Mouse (Mus musculus) kidney, postnatal 0 days (tissue): ENCODE results near the gene Stx19. TPM values are rescaled to one million over a fixed set of nuclear protein-coding genes. Genes with fewer than 3 reads are reported as not detected.

Experiments
- ATAC-seq: fragments of 200-750 bp; cut with Nextera tagmentation; replicated peaks from 2 replicates; pipeline ENCODE4 v1.8.0; 2017; ENCODE audit warnings: low read depth, moderate number of reproducible peaks, moderate TSS enrichment, moderate library complexity; ENCODE audit not compliant: low FRiP score
- DNase-seq: peaks from one replicate; pipeline ENCODE4 v3.0.0-alpha.2; 2016; ENCODE audit warnings: low spot score
- H3K27ac ChIP-seq: fragments of 300-500 bp; sonication (generic); 2 replicates; pipeline ENCODE4 v1.5.1; 2014; ENCODE audit warnings: mild to moderate bottlenecking
- H3K27me3 ChIP-seq: fragments of 300-500 bp; sonication (generic); 2 replicates; pipeline ENCODE4 v1.6.1; 2014; ENCODE audit warnings: low read length, mixed read lengths; ENCODE audit not compliant: insufficient read depth
- H3K36me3 ChIP-seq: fragments of 300-500 bp; sonication (generic); 2 replicates; pipeline ENCODE4 v1.6.1; 2014; ENCODE audit warnings: low read length, mixed read lengths; ENCODE audit not compliant: insufficient read depth
- H3K4me1 ChIP-seq: fragments of 300-500 bp; sonication (generic); replicated peaks from 2 replicates; pipeline ENCODE4 v1.6.1; 2014; ENCODE audit warnings: antibody characterized with exemption, low read length, mixed read lengths; ENCODE audit not compliant: insufficient read depth
- H3K4me2 ChIP-seq: fragments of 300-500 bp; sonication (generic); 2 replicates; pipeline ENCODE4 v1.6.1; 2014; ENCODE audit warnings: mild to moderate bottlenecking, low read length, moderate library complexity, mixed read lengths
- H3K4me3 ChIP-seq: fragments of 300-500 bp; sonication (generic); replicated peaks from 2 replicates; pipeline ENCODE4 v1.5.1; 2014; ENCODE audit warnings: low read depth, low read length
- H3K9ac ChIP-seq: fragments of 300-500 bp; sonication (generic); 2 replicates; pipeline ENCODE4 v1.6.1; 2014; ENCODE audit warnings: low read depth, low read length
- H3K9me3 ChIP-seq: fragments of 300-500 bp; sonication (generic); replicated peaks from 2 replicates; pipeline ENCODE4 v1.6.1; 2016; ENCODE audit warnings: low read length, inconsistent platforms, mixed read lengths
- CTCF ChIP-seq: IDR thresholded peaks from 2 replicates; pipeline ENCODE4 v1.5.1; 2016; ENCODE audit warnings: antibody characterized with exemption, low read depth, mild to moderate bottlenecking, moderate library complexity
- WGBS: fragments of 180-500 bp; shearing (Covaris S2); extraction: QIAGEN DNeasy Blood & Tissue Kit; methylation state at CpG from one replicate; pipeline ENCODE4 v1.1.7; 2014; 5-methylcytosine and 5-hydroxymethylcytosine counted together
- polyA plus RNA-seq: library from polyadenylated mRNA; unstranded; fragments of >200 nt; fragmentation: Nextera tagmentation; extraction: Ambion mirVana; gene quantifications from 2 replicates; pipeline ENCODE4 v1.2.1, GENCODE M21; 2015

The Stx19 gene
- polyA plus RNA-seq, 1 experiment from 2014 or later = 0.16 TPM

DNA sequence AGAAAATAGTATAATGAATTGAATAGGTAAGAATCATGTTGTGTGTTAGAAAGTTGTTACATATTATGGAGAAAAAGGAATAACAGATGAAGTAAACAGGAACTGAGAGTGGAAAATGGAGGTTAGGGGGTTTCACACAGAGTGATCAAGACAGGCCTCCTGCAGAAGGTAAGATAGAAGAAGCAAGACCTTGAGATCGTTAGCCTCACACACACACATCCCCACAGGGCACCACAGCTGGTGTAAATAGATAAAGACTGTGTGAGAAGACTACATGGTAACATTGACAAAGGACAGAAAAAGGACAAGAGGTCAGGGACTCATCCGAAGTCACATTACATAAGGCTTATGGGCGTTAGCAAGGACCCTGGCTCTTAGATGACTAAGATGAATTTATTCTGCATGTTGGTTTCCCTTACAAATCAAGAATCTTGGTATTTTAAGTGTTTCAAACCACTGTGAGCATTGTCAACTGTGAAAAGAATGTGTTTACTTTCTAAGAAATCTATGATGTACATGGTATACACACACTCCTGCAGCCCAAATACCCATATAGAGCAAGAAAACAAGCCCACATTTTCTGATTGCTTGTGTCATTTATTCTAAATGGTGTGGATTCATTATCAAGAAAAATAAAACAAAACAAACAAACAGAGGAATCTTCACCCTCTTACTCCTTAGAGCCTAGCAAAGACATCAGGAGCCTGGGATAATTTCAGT is 19.7 kb downstream of the Stx19 start:
- WGBS = 75% methylated on average over 3 of the region's 3 CpGs
- Histone ChIP-seq H3K9me3 (no peaks in the 10 kb centered on the region), H3K9ac (no peak overlapping the region)

DNA sequence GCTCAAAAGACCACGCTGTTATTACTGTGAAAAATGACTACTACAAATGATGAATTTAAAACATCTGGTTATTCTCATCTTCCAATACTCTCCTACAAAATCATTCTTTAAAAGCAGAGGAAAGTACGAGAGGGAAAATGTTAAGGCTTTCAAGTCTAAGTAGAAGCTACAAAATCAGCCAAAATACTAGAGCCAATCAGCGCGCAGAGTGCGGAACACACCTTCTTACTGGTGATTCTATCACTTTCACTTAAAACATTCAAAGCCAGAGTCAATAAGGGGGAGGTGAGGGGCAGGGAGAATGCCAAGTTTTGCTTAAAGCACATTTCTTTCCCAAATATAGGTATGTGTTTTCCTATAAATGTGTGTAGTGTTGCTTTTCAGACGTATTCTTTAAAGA is 30.9 kb downstream of the Stx19 start:
- H3K27me3 ChIP-seq = no peaks in the 10 kb centered on the region
- no peak overlapping the region for H3K4me3 ChIP-seq
- no peak overlapping the region; the same call in 1 of the 2 replicates for H3K4me2 ChIP-seq
- no peak for TF ChIP-seq CTCF
- H3K36me3 ChIP-seq = no peaks in the 10 kb centered on the region
- WGBS = 85% methylated on average over 6 of the region's 6 CpGs
- DNase-seq (no peak), ATAC-seq (no peak)
- H3K27ac ChIP-seq = no peak overlapping the region
- H3K9ac ChIP-seq = no peak overlapping the region
- H3K4me1 ChIP-seq = 0 out of 2 replicates have a peak, but pooled peaks cover 3% of the 10 kb centered on the region
- no peaks in the 10 kb centered on the region for H3K9me3 ChIP-seq

More for the DNA sequence above, 19.7 kb downstream of the Stx19 start:
- TF ChIP-seq CTCF = no peak
- Histone ChIP-seq H3K4me1 (no peaks in the 10 kb centered on the region), H3K4me3 (no peak overlapping the region), H3K4me2 (no peak overlapping the region), H3K36me3 (no peaks in the 10 kb centered on the region), H3K27ac (no peak overlapping the region), H3K27me3 (no peaks in the 10 kb centered on the region)
- DNase-seq (no peak), ATAC-seq (no peak)

DNA sequence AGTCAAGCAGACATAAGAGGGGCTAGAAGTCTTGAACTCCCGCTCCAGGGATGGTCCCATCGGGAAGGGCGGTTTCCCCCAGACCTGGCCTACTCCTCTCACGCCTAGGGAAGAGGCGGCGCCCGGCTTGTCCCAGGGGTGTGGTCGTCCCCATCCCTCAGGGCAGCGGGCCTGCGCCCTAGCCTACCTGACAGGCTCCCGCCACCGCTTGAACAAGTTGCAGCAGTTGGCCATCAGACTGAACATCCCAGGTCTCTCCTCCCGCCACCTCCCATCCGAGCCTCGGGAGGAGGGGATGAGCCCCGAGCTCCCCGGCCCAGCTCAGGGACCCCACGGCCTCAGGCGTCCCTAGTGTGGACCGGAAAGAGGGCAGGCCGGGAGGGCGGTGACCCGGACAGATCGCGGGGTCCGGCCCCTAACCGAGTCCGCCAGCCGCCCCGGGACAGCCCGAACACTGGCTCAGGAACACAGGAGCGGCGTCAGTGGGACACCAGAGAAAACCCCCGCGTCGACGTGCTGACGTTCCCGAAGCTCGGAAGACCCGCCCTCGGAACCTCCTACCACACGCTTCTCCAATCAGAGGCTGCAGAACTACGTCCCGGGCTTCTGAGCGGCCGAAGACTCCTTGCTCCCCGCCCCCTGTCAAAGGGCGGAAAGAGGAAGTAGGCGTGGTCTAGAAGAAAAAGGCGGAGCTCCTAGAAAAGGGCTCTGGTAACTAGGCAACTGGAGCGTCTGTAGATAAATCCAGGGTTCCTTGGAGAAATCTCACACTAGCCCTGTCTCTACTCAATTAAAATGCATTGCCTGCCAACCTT is 32.2 kb downstream of the Stx19 start, which contains the start of gene Arl13b:
Gene Arl13b, minus strand, starts transcription at position 543 of the 815 bp plus-strand sequence.
- 0 out of 2 replicates have a peak, but pooled peaks cover 3% of the 10 kb centered on the region for H3K4me1 ChIP-seq
- TF ChIP-seq CTCF = no peak
- H3K4me2 ChIP-seq = peak within 1 kb of the TSS; percentile 81
- H3K36me3 ChIP-seq = no peaks in the 10 kb centered on the region
- DNase-seq (peak; percentile 100), ATAC-seq (peak; percentile 100)
- WGBS = under 1% methylated on average over 51 of the region's 52 CpGs
- H3K9me3 ChIP-seq = no peaks in the 10 kb centered on the region
- peak within 1 kb of the TSS; percentile 74 for H3K9ac ChIP-seq
- peak within 1 kb of the TSS; percentile 38; the same call in 1 of the 2 replicates for H3K27ac ChIP-seq
- H3K4me3 ChIP-seq = peak within 1 kb of the TSS; percentile 79
- no peaks in the 10 kb centered on the region for H3K27me3 ChIP-seq

DNA sequence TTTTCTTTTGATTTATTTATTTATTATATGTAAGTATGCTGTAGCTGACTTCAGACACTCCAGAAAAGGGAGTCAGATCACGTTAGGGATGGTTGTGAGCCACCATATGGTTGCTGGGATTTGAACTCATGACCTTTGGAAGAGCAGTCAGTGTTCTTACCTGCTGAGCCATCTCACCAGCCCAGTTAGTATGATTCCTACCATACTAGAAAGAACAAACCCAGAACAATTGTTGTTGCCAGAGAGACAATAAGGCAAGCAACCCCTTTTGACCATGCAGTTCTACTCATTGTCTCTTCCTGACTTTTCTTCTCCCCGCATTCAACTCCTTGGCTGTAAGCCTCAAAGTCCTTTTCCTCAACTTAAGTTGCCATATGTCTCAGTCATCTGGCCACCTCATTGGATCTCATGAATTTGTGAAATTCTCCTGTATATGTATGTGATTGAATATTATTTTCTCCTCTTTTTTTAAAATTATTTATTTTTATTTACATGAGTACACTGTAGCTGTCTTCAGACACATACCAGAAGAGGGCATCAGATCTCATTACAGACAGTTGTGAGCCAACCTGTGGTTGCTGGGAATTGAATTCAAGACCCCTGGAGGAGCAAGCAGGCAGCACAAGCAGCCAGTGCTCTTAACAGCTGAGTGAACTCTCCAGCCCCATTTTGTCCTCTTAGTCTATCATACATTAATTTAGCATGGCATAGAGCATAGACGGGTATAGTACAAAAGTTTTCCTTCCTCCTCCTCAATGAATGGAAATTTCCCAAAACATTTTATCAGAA is 38.2 kb downstream of the Stx19 start:
- Histone ChIP-seq H3K4me1 (no peaks in the 10 kb centered on the region), H3K36me3 (no peaks in the 10 kb centered on the region)
- WGBS = 88% methylated on average over 3 of the region's 3 CpGs

DNA sequence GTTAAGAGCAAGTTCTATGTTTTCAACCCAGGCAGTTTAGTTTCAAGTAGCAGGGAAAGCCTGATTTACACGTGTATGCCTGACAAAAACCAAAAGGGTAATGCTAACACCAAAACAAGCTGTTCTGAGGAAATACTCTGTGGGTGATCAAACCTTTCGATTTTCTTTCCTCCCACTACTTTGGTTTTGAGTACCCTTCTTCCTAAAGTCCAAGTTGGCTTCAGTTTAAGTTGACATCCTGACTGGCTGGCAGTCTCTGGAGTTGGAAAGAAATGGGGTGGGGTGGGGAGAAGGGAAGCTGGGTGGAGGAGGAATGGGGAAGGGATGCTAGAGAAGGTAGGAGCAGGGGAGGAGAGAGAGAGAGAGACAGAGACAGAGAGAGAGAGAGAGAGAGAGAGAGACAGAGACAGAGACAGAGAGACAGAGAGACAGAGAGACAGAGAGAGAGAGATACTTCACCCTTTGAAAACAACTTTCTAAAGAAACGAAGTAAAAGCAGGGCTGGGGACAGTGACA is 39.2 kb downstream of the Stx19 start:
- WGBS = 17% methylated on average over 3 of the region's 3 CpGs
- TF ChIP-seq CTCF = no peak
- Histone ChIP-seq H3K27ac (peak overlapping the region; percentile 84), H3K9ac (peak overlapping the region; percentile 83), H3K4me3 (peak overlapping the region; percentile 70), H3K36me3 (no peaks in the 10 kb centered on the region), H3K4me1 (no peaks in the 10 kb centered on the region), H3K4me2 (peak overlapping the region; percentile 85), H3K27me3 (no peaks in the 10 kb centered on the region), H3K9me3 (no peaks in the 10 kb centered on the region)
- DNase-seq (peak; percentile 29), ATAC-seq (peak; percentile 44; the same call in 1 of the 2 replicates)

More for the DNA sequence above, 38.2 kb downstream of the Stx19 start:
- DNase-seq = no peak
- no peaks in the 10 kb centered on the region for H3K27me3 ChIP-seq
- H3K4me3 ChIP-seq = no peak overlapping the region
- no peak overlapping the region for H3K27ac ChIP-seq
- no peak for ATAC-seq
- no peak overlapping the region for H3K4me2 ChIP-seq
- H3K9me3 ChIP-seq = no peaks in the 10 kb centered on the region
- no peak overlapping the region for H3K9ac ChIP-seq
- TF ChIP-seq CTCF = peak; percentile 20; the same call in 1 of the 2 replicates
